In the genomic region with DNA sequence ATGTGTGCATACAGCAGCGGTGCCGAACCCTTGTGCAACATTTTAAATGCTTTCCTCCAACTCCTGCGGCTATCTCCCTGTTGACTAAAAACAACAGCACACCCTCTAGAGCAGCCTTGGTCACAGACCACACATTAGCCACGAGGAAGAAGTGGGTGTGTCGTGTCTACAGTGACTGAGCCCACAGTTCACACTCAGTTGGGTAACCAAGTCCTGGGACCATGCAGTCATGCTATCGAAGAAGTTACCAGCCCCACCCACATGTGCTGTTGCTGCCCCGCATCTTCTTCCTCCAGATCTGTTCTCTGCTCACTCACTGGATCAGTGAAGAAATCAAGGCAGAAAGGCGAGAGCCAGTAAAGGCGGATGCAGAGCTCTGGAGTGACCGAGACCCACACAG, we compare ENCODE assay signal across 20 mouse cellular contexts. TPM values are rescaled to one million over a fixed set of nuclear protein-coding genes. Genes with fewer than 3 reads are reported as not detected.
DNase-seq lines count a peak whose midpoint lies in the region; ATAC-seq lines count a peak whose summit lies in the region.
"Had no signal": no experiment of that assay in that cellular context is flagged by ENCODE, and none has a peak within 500 bp of the region (broad histone marks: within the 10 kb centered on the region; RNA-seq: fewer than 3 reads in every experiment).

No protein-coding gene starts in this region.

- intact Hi-C loops in left cerebral cortex, postnatal 36 days (cut with DNase I) = no loop called here
- intact Hi-C loops in left cerebral cortex, postnatal 14 days (cut with DNase I) = no loop called here

- 0 out of 2 replicates have a peak, but pooled peaks have one; percentile 22 for ATAC-seq in common myeloid progenitor, adult 5-6 weeks (replicated peaks; ENCODE audit: low read depth, poor library complexity, severe bottlenecking)
- ATAC-seq: CD4-positive, CD25-positive, alpha-beta regulatory T cell, adult 4 months; forebrain, postnatal 0 days; midbrain, embryonic 16.5 days had no signal

- peak; percentile 33 to 42 for DNase-seq in lung, postnatal 4 days
- no peak for DNase-seq in lung, postnatal 25 days (ENCODE audit: low spot score)
- DNase-seq in monocyte, adult 2 months (ENCODE audit: low read depth in 1 of 2, low spot score in 2 of 2) = peak; percentile 51 to 61
- DNase-seq in left cerebral cortex, postnatal 36 days (ENCODE audit: low spot score in 2 of 2) = no peak
- no peak for DNase-seq in left cerebral cortex, adult 9 months (ENCODE audit: low spot score in 2 of 2)
- DNase-seq in left cerebral cortex, postnatal 14 days (ENCODE audit: low spot score in 2 of 2) = no peak
- DNase-seq: adrenal gland, postnatal 36 days; cerebellum, adult 9-10 months; forebrain, postnatal 0 days; gastrocnemius, postnatal 36 days; heart, postnatal 4 days; kidney, adult 2 months; kidney, postnatal 10 days; layer of hippocampus, postnatal 36 days; liver, embryonic 13.5 days; right cerebral cortex, postnatal 25 days; thymus, postnatal 25 days had no signal

RNA-seq across cellular contexts. Expression of a gene that starts 34.4 kb away (rescaled TPM):
- not detected in 2 replicates for total RNA-seq in common myeloid progenitor, adult 5-6 weeks (2017)
- total RNA-seq in left cerebral cortex, postnatal 36 days (2021) = 10 to 100 TPM; 43.2 to 50.9 TPM
- 10 to 100 TPM; 40.1 to 43.9 TPM for total RNA-seq in left cerebral cortex, postnatal 14 days (2021)

Comparison
In these comparisons a context has a peak if more than half of its experiments do, and no peak if none do; other contexts are left out.
1. DNase-seq: peak in lung, postnatal 4 days (2 of 2) and monocyte, adult 2 months (2 of 2); none in lung, postnatal 25 days (single experiment), left cerebral cortex, postnatal 36 days (0 of 2), left cerebral cortex, adult 9 months (0 of 2) and left cerebral cortex, postnatal 14 days (0 of 2).
2. RNA of a gene that starts 34.4 kb away (total RNA-seq): 43.2 to 50.9 TPM in left cerebral cortex, postnatal 36 days and 40.1 to 43.9 TPM in left cerebral cortex, postnatal 14 days; not detected in common myeloid progenitor, adult 5-6 weeks; every median in the first group is over 10 times any median in the second.